Mouse (Mus musculus): Measurements from ENCODE around the gene Slc35f6. TPM values are rescaled to one million over a fixed set of nuclear protein-coding genes. Genes with fewer than 3 reads are reported as not detected.

Gene Slc35f6
- total RNA-seq, 1 experiment, result 40.0 TPM

- peak overlapping the region; percentile 99 for H3K4me3 ChIP-seq (ENCODE audit: insufficient read depth in 1 of 2, low read depth in 1 of 2, low read length in 2 of 2, poor library complexity in 1 of 2, severe bottlenecking in 1 of 2)
- DNase-seq (ENCODE audit: low read depth, low spot score), result no peak
- in situ Hi-C loops (cut with MboI; ENCODE audit: low sequenced_read_pairs in 2 of 2, unreplicated experiment in 2 of 2), result no loop called here
- peak overlapping the region; percentile 23; the same call in 1 of the 2 replicates for H3K9ac ChIP-seq (ENCODE audit: insufficient read depth, low read depth, low read length, poor library complexity, severe bottlenecking)
- TF ChIP-seq CHD2 (IDR thresholded peaks at IDR 0.05; ENCODE audit: low read depth, low read length) (no peak), ZNF384 (IDR thresholded peaks at IDR 0.05; ENCODE audit: low read depth, low read length) (no peak), HCFC1 (IDR thresholded peaks at IDR 0.05; ENCODE audit: borderline replicate concordance, insufficient read depth, low read length) (no peak), MAFK (IDR thresholded peaks at IDR 0.05; ENCODE audit: insufficient read depth, low read depth, low read length) (no peak), ZC3H11A (IDR thresholded peaks at IDR 0.05; ENCODE audit: borderline replicate concordance, low read depth, low read length) (no peak)
- no peaks in the 10 kb centered on the region for H3K9me3 ChIP-seq (ENCODE audit: control insufficient read depth, insufficient read depth, low read depth, low read length)
- H3K27ac ChIP-seq (ENCODE audit: insufficient read depth, low read depth, low read length, poor library complexity, severe bottlenecking), result no peak overlapping the region
- H3K36me3 ChIP-seq (ENCODE audit: control insufficient read depth, insufficient read depth, low read length, poor library complexity, severe bottlenecking), result peaks cover 41% of the 10 kb centered on the region
- H3K4me1 ChIP-seq (ENCODE audit: control insufficient read depth in 2 of 2, insufficient read depth in 2 of 2, low read length in 2 of 2, poor library complexity in 1 of 2), result peaks cover 0 to 11% of the 10 kb centered on the region in 2 experiments; a peak in 2 of 4 replicates
These were observed 21.1 kb downstream of the Slc35f6 start for GRCm38 (mm10) chr5:30668637-30669495.

GRCm38 (mm10) chr5:30669496-30669830, 21.7 kb downstream of the Slc35f6 start:
- Histone ChIP-seq H3K4me3 (ENCODE audit: insufficient read depth in 1 of 2, low read depth in 1 of 2, low read length in 2 of 2, poor library complexity in 1 of 2, severe bottlenecking in 1 of 2) (0 out of 4 replicates have a peak overlapping the region, but pooled peaks of 1 of the 2 experiments have one; percentile 1), H3K9ac (ENCODE audit: insufficient read depth, low read depth, low read length, poor library complexity, severe bottlenecking) (no peak overlapping the region)

GRCm38 (mm10) chr5:30670091-30670490, 22.4 kb downstream of the Slc35f6 start:
- Histone ChIP-seq H3K27ac (ENCODE audit: insufficient read depth, low read depth, low read length, poor library complexity, severe bottlenecking) (no peak overlapping the region), H3K4me1 (ENCODE audit: control insufficient read depth in 2 of 2, insufficient read depth in 2 of 2, low read length in 2 of 2, poor library complexity in 1 of 2) (peaks cover 0 to 11% of the 10 kb centered on the region in 2 experiments; a peak in 2 of 4 replicates), H3K9me3 (ENCODE audit: control insufficient read depth, insufficient read depth, low read depth, low read length) (no peaks in the 10 kb centered on the region), H3K36me3 (ENCODE audit: control insufficient read depth, insufficient read depth, low read length, poor library complexity, severe bottlenecking) (peaks cover 46% of the 10 kb centered on the region), H3K9ac (ENCODE audit: insufficient read depth, low read depth, low read length, poor library complexity, severe bottlenecking) (no peak overlapping the region), H3K4me3 (ENCODE audit: insufficient read depth in 1 of 2, low read depth in 1 of 2, low read length in 2 of 2, poor library complexity in 1 of 2, severe bottlenecking in 1 of 2) (no peak overlapping the region)
- no peak for DNase-seq (ENCODE audit: low read depth, low spot score)
- in situ Hi-C loops (cut with MboI; ENCODE audit: low sequenced_read_pairs in 2 of 2, unreplicated experiment in 2 of 2), result no loop called here
- TF ChIP-seq HCFC1 (IDR thresholded peaks at IDR 0.05; ENCODE audit: borderline replicate concordance, insufficient read depth, low read length) (no peak), CHD2 (IDR thresholded peaks at IDR 0.05; ENCODE audit: low read depth, low read length) (no peak), ZC3H11A (IDR thresholded peaks at IDR 0.05; ENCODE audit: borderline replicate concordance, low read depth, low read length) (no peak), ZNF384 (IDR thresholded peaks at IDR 0.05; ENCODE audit: low read depth, low read length) (no peak), MAFK (IDR thresholded peaks at IDR 0.05; ENCODE audit: insufficient read depth, low read depth, low read length) (no peak)

More at GRCm38 (mm10) chr5:30669496-30669830, 21.7 kb downstream of the Slc35f6 start:
- TF ChIP-seq ZC3H11A (IDR thresholded peaks at IDR 0.05; ENCODE audit: borderline replicate concordance, low read depth, low read length) (no peak), CHD2 (IDR thresholded peaks at IDR 0.05; ENCODE audit: low read depth, low read length) (no peak)
- Histone ChIP-seq H3K36me3 (ENCODE audit: control insufficient read depth, insufficient read depth, low read length, poor library complexity, severe bottlenecking) (peaks cover 43% of the 10 kb centered on the region), H3K9me3 (ENCODE audit: control insufficient read depth, insufficient read depth, low read depth, low read length) (no peaks in the 10 kb centered on the region), H3K4me1 (ENCODE audit: control insufficient read depth in 2 of 2, insufficient read depth in 2 of 2, low read length in 2 of 2, poor library complexity in 1 of 2) (peaks cover 0 to 11% of the 10 kb centered on the region in 2 experiments; a peak in 2 of 4 replicates), H3K27ac (ENCODE audit: insufficient read depth, low read depth, low read length, poor library complexity, severe bottlenecking) (no peak overlapping the region)
- DNase-seq (ENCODE audit: low read depth, low spot score), result no peak
- in situ Hi-C loops (cut with MboI; ENCODE audit: low sequenced_read_pairs in 2 of 2, unreplicated experiment in 2 of 2), result no loop called here

- TF ChIP-seq CHD2 (IDR thresholded peaks at IDR 0.05; ENCODE audit: low read depth, low read length) (no peak), ZNF384 (IDR thresholded peaks at IDR 0.05; ENCODE audit: low read depth, low read length) (no peak), MAFK (IDR thresholded peaks at IDR 0.05; ENCODE audit: insufficient read depth, low read depth, low read length) (no peak), ZC3H11A (IDR thresholded peaks at IDR 0.05; ENCODE audit: borderline replicate concordance, low read depth, low read length) (no peak), HCFC1 (IDR thresholded peaks at IDR 0.05; ENCODE audit: borderline replicate concordance, insufficient read depth, low read length) (no peak)
These were observed 26.3 kb downstream of the Slc35f6 start for GRCm38 (mm10) chr5:30674001-30674400.

More at GRCm38 (mm10) chr5:30674001-30674400, 26.3 kb downstream of the Slc35f6 start:
- peaks cover 48% of the 10 kb centered on the region for H3K36me3 ChIP-seq (ENCODE audit: control insufficient read depth, insufficient read depth, low read length, poor library complexity, severe bottlenecking)
- no peak for DNase-seq (ENCODE audit: low read depth, low spot score)
- peaks cover 0 to 10% of the 10 kb centered on the region in 2 experiments; a peak in 1 of 4 replicates for H3K4me1 ChIP-seq (ENCODE audit: control insufficient read depth in 2 of 2, insufficient read depth in 2 of 2, low read length in 2 of 2, poor library complexity in 1 of 2)
- in situ Hi-C loops (cut with MboI; ENCODE audit: low sequenced_read_pairs in 2 of 2, unreplicated experiment in 2 of 2), result no loop called here
- no peak overlapping the region for H3K9ac ChIP-seq (ENCODE audit: insufficient read depth, low read depth, low read length, poor library complexity, severe bottlenecking)
- H3K9me3 ChIP-seq (ENCODE audit: control insufficient read depth, insufficient read depth, low read depth, low read length), result no peaks in the 10 kb centered on the region
- H3K4me3 ChIP-seq (ENCODE audit: insufficient read depth in 1 of 2, low read depth in 1 of 2, low read length in 2 of 2, poor library complexity in 1 of 2, severe bottlenecking in 1 of 2), result no peak overlapping the region
- no peak overlapping the region for H3K27ac ChIP-seq (ENCODE audit: insufficient read depth, low read depth, low read length, poor library complexity, severe bottlenecking)

Data from ES-E14 (cell line).